Mouse (Mus musculus): Measurements from ENCODE around the gene Cbx1. TPM values are rescaled to one million over a fixed set of nuclear protein-coding genes. Genes with fewer than 3 reads are reported as not detected.

The Cbx1 gene
- total RNA-seq, 2 experiments from 2014 or later: 33.3 to 34.3 TPM

DNA sequence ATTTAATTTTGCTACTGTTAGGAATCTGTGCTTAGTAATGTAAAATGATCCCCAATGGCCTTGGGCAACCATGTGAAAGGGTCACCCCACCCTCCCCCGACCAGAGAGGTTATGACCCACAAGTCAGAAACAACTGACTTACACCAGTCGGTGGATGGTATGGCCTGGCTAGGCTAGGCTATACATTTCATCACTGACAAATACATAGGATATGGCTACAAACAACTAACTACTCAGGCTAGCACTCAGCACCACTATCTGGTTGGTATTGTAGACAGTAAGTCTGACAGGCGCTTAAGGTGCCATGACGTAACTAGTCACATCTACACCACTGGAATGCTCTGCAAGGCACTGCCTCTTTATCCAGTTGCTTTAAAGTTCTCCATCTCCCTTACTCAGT is 24.5 kb downstream of the Cbx1 start:
- DNase-seq: no peak
- intact Hi-C loops (cut with DNase I): no loop called here

DNA sequence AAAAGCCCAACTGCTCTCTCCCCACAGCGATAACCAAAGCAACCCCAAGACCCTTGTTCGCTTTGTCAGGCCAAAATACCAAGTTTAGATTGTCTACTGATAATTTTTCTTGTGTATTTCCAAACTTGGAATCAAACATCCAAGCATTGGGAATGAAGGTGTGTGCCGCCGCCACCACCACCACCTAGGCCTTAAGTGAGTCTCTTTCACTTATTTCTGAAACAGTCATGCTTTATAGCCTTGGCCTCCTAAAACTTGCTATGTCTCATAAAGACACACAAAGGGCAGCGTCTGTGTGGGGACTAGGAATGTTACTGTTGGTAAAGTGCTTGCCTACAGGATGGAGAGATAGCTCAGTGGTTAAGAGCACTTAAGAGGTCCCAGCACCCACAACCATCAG is 25.0 kb downstream of the Cbx1 start:
- intact Hi-C loops (cut with DNase I): no loop called here
- DNase-seq: no peak

DNA sequence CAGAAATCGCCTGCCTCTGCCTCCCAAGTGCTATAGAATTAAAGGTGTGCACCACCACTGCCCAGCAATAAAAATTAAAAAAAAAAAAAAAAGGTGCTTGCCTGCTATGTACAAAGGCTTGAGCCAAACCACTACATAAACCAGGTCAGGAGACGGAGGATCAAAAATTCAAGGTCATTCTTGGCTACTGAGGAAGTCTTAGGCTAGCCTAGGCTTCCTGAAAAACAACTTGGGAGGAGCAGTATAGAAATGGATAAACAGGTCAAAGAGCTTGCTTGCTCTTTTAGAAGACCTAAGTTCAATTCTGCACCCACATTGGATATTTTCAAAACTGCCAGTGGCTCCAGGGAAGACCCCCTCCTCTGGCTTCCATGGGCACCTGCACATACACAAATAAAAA is 25.5 kb downstream of the Cbx1 start:
- no peak for DNase-seq
- intact Hi-C loops (cut with DNase I): no loop called here

DNA sequence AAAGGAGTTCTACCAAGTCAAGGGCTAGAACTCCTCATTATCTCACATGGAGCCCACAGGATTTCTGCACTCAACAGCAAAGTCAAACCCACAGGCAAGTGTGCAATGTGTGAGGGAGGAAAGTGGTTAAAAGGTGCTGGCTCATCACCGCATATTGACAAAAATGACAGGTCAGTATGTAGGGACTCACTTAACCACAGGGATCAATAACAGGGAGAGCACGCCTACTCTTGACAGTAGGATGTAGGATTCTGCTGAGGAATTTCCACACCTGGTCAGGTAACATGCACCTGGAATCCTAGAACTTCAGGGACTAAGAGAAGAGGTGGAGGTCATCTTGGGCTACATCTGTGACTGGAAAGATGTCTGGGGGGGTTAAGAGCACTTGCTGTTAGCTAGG is 27.0 kb downstream of the Cbx1 start:
- no peak for DNase-seq
- intact Hi-C loops (cut with DNase I): no loop called here

DNA sequence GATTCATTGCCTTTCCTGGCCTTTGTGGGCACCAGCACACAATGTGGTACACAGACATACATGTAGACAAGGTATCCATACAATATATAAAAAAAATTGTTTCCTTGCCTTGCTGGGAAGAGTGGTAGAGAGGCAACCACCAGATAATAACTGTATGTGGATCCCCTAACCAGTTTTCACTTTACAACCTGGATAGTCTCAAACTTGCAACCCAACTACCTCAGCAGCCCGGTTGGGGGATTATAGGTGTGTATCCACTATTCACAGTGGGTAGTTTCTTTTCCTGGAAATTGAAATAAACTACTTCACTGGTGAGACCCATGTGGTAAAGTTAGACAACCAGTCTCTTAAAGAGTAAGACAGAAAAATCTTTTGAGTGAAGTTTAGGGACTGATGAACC is 27.6 kb downstream of the Cbx1 start:
- intact Hi-C loops (cut with DNase I): no loop called here
- no peak for DNase-seq

DNA sequence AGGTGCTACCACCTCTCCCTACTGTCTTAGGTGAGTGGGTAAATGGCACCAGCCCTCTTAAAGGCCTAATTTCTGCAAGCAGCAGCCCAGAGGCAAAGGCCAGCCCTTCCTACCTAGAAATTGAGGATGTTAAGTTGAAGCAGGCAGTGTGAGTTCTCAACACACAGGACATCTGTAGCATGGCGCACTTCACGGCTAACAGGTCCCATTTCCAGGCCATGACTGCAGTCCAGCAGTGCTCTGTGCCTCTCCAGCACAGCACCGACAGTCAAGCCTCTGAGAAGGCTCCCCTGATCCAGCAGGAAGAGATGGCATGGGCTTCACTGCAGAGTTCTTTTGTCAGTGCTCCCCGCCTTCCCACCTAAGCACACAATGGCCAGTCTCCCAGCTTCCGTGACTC is 28.1 kb downstream of the Cbx1 start:
- intact Hi-C loops (cut with DNase I): no loop called here
- DNase-seq: no peak

DNA sequence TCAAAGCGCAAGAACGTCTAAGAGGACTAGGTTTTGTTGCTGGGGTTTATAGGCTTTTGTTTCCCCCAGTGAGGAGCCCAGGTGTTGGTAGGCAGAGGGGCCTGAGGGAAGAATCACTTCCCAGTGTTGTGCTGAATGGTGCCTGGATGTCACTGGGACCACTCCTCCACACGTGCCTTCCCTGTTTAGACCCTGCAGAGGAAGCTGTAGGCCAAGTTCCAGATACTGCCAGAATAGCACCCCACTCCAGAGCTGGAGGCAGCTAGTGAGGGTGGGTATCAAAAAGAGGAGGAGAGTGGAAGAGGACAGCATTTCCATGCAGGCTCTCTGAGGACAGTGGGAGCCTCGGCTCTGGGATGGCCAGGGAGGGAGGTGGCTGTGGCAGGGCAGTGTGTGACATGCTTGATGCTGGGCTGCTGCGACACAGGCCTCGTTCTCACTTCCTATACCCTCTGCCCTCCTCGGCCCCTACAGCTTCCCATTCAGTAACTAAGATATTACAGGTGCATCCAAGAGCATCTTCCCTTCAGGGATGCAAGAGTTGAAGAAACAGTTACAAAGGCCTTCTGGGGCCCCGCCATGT is 29.3 kb downstream of the Cbx1 start:
- no peak for DNase-seq
- intact Hi-C loops (cut with DNase I): no loop called here

DNA sequence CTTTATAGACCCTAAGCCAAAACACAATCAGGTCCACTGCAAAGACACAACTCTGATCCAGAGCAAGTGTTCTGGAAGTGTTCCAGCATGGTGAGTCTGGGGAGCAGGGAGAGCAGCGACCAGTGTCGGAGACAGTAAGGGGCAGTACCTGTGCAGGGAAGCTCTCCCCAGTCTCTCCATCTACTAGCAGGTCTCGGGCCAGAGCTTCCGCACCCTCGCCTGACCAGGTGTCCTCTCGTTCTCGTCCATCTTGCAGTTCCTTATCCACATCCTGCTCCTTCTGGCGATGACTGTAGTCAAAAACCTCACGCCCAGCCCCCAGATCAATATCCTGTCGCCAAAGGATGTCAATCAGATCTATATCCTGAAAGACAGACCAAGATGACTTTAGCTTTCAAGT is 33.0 kb downstream of the Cbx1 start:
- DNase-seq: no peak
- intact Hi-C loops (cut with DNase I): no loop called here

DNA sequence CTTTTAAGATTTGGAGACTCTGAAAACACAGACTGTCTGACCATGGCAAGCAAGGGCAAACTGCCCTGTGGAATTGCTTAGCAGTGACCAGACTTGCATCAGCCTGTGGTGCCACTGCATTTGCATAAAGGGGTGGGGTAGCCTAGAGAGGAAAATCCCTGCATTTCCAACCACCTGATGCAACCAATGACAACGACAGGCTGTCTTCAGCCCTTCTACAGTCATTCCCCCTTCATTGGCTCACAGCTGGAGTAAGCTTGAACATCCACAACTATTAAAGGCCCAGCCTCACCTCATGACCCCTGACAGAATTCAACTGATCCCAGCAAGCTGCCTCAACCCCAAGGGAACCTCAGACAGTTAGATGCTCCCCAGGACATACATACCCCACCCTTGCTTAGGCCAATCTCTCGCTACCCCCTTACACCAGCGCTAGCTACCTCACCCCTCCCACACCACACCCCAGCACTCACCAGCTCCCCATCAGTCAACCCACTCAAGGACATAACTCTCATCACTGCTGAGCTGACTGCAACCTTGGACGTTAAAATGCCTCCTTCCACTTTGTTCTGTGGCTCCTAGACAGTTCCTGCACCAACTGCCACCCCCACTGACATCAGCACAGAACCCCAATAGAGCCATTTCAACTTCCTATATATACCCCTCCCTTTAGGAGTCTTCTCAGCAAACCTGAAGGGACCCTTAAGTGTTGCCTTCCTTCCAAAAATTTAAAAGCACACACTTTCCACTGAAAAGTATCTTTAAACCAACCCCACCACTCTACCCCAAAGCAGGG is 33.9 kb downstream of the Cbx1 start:
- intact Hi-C loops (cut with DNase I): no loop called here
- no peak for DNase-seq

DNA sequence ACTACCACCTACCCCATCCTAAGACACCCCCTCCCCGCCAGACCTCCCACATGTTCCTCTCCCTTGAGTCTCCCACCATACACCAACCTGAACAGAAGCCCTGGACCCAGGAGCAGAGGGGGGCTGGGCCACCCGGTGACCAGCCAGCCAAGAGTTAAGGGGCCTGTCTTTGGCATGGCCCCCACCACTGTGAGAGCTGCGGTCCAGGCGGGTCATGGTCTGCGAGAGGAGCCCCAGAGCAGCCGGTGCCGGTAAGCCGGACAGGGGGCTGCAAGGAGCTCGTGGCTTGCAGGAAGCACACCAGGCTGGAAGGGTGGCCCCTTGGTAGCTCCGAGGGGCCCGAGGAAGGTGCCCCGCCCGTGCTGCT is 34.5 kb downstream of the Cbx1 start:
- intact Hi-C loops (cut with DNase I): no loop called here

DNA sequence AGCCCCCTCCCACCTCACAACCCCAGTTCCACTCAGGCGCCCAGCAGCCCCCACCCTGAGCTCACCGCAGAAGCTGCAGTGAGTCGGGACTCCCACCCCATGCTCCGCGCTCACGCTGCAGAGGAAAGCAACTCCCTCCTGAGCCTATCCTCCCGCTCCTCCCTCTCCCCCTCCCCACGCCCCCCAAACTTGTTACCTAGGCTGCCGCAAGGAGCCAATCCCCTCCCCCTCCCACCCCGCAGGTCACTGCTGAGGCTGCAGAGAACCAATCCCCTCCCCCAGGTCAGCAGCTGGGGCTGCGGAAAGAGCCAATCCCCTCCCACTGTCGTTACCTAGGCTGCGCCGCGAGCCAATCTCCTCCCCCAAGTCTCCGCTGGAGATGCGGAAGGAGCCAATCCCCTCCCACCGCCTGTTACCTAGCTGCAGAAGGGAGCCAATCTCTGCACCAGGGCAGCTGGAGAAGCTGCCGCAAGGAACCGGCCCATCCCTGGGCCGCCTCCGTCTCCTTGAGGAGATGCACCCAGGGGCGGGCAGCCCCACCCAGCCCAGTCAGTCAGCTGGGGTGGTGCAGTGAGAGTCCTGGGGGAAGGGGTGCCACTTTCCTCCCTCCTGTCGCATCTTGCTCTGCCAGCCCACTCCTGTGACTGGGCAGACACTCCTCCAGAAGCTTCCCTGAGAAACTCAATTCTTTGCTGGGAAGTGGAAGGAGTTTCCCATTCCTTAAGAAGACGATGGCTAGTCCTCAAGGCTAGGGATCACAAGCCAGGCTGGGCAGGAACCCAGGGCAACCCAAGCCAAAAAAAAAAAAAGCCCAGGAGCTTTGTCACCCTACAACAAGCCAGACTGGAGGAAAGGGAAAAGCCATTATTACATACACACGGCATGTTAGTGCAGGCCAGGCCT is 35.2 kb downstream of the Cbx1 start:
- intact Hi-C loops (cut with DNase I): no loop called here
- DNase-seq: peak; percentile 73 to 80

More for the DNA sequence above, 34.5 kb downstream of the Cbx1 start:
- DNase-seq: peak in 1 of 2 experiments; percentile 21

DNA sequence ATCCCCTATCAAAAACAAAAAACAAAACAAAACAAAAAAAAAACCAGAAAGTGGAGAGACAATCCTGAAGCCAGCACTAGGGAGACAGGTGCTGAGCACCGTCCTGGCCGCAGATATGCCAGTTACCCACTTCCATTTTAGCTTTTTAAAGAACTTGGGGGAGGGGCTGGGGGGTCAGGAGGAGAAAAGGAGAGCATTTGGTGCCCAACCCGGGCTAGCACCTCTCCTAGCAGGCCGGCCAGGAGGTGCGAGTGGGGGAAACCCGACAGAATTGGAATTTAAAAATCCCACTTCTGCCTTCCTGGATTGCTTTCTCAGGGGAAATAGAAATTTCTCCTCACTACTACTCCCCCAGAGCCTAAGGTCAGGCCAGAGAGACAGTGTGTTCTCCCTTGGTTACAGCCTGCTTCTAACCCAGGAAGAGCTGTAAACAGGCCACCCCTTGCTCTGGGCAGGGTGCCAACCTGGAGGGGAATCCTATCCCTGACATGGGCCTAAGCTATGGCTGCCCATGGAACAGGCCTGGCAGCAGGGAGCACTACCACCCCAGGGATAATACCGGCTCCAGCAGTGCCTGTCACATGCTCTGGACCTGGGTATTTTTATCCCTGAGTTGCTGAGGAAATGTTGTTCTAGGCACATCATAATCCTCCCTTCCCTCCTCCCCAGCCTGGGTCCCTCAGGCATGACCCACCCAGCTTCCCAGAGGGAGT is 36.0 kb downstream of the Cbx1 start:
- DNase-seq: peak; percentile 76 to 88
- intact Hi-C loops (cut with DNase I): no loop called here

DNA sequence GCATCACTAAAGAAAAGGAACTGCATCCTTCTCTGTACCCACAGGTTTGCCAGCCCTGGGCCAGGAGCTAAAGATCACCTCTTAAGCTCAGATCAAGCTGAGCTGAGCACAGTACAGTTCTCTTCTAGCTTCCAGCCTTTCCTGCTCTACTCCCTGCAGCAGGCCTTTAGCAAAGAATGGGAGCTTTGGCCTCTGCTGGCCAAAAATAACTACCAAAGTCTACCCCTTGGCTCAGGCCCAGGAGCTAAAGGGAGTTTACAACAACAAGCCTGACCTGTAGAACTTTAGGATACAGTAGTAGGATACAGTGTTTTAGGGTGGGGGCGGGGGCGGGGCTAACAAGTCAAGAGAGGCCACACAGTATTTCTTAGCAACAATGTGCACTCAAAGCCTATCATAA is 37.6 kb downstream of the Cbx1 start:
- intact Hi-C loops (cut with DNase I): loop anchor here (2.0 kb wide), 1 partner anchor 34 kb away; no protein-coding TSS in a partner anchor
- peak in 1 of 2 experiments; percentile 25 for DNase-seq

DNA sequence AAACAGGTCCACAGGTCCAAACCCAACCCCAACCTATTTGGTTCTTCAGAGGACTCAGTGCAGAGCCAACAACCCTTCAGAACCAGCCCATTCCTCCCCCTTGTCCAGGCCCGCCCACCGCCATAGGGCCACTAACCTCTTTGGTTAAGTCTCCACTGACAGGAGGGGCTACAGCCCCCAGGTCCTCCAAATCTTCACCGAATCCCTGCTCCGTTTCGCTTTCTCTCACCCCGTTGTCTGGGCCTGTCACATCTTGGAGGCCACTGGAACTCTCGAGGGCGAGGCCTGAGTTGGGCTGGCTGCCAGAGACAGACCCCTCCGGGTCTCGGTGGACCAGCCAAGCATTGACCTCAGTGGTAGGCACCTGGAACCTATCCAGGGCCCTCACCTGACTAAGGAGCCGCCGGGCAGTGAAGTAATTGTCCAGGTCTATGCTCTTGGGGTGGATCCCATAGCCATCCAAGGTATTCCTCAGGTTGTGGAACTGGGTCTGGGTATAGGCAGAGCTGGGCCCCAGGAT is 38.2 kb downstream of the Cbx1 start:
- peak in 1 of 2 experiments; percentile 28 for DNase-seq
- intact Hi-C loops (cut with DNase I): loop anchor here (2.0 kb wide), 1 partner anchor 34 kb away; no protein-coding TSS in a partner anchor

DNA sequence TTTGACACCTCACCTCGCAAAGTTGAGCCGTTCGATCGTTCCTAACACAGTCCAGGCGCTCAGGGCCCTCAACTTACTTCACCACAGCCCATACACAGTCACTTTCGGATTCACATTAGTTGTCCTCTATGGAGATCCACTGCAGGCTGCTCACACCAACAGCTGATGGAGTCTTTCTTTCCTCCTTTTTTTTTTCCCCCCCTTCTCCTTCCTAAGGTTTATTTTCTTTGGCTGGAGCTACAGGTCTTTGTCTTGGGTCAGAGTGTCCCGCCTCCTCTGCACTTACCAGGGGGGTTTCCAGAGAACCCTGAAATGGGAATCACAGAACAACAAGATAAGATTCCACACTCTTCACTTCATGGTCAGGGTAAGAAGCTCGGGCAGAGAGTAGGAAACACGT is 39.0 kb downstream of the Cbx1 start:
- intact Hi-C loops (cut with DNase I): loop anchor here (2.0 kb wide), 1 partner anchor 33 kb away; no protein-coding TSS in a partner anchor
- no peak for DNase-seq

DNA sequence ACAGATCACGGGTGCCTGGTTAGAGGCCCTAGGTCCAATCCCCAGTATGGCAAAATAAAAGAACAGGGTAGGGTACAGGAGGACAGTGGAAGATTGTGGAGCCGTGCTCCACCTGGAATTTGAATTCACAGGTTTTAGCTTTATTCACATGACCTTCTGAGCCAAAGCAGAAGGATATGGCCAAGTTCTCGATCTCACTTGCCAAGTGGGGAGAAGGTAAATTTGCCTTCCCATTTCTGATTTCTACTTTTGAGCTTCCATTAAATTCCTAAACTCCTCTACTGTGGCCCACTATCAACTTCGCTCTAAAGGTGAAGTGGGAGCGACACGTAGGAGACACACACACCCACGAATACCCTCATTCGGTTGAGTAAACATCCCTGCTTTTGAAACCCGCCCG is 40.0 kb downstream of the Cbx1 start:
- intact Hi-C loops (cut with DNase I): no loop called here
- DNase-seq: no peak

DNA sequence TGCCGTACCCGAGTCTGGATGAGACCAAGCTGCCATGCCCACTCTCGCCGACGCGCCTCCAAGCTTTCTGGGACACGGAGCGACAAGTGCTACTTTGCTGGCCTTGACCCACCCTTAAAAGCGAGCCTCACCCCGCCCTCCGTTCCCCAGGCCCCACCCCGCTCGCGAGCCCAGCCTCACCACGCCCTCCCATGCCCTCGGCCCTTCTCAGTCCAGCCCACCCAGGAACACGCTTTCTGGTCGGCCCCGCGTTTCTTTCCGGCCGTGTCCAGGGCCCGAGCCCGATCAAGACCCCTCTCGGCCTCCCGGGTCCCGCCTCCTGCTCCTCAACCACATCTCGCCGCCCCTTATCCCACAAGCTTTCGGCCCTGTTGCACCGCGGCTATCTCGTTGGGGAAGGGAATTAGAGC is 40.5 kb downstream of the Cbx1 start:
- intact Hi-C loops (cut with DNase I): no loop called here
- DNase-seq: peak; percentile 87 to 90

DNA sequence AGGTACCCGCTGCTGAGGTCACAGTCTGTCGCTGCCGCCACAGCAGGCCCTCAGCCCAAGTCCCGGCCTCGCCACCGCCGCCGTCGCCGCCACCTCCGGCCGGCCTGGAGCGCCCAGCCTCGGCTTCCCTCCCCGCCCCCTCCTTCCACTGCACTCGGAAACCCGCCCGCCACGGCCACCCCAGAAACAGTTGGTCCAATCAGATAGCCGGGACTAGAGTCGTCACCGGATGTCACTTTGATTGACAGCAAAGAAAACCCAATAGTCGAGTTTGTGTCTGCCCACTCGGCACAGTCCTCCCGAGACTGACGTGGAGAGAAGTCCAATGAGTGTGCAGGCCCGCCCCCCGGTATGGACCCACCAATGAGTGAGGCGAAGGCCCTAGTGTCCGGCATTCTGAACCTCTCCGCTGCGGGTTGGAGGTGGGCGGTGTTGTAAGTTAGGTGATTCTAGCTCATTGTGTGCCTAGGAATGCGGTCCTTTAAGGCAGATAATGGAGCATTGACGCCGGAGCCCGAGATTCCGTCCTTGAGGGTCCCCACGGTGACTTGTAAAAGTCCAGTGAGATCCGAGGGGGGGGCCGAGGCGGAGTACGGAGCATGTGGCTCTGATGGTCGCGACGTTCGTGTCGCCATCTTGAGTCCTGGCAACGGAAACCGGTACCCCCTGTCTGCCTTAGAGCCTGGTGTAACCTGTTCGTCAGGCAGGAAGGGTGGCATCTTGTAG is 41.0 kb downstream of the Cbx1 start, which contains the start of gene Nfe2l1:
Nfe2l1 (minus strand) TSS at position 156 of the 726 bp plus-strand sequence.
- intact Hi-C loops (cut with DNase I): no loop called here
- DNase-seq: peak; percentile 93 to 98

DNA sequence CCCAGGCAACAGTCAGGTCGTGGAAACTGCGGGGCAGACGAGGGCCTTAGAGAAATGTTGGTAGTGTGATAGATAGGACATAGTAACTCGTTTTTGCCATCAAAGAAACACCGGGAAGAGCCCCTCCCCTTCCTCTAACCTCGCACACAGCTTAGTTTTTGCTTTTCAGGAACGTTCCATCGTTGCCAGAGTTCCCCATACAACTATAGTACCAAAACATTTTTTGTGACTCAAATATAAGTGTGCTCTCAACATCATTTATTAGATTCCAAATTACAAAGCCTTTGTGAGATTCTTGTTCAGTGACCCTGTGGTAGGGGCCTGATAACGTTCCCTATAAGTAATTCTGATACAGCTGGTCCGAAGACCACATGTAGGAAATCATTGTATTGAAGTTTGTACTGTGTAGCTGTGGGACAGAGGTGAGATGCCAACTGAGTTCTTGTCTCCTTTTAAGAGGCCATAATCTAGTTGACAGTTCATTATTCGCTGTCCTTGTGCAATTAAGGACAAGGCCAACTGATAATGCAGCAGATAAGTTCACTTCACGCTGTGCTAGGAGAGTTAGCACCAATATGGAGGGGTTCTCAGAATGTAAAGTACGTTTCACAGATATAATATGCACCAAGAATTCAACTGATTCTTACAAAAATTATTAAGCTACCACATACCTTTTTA is 41.8 kb downstream of the Cbx1 start:
- no peak for DNase-seq
- intact Hi-C loops (cut with DNase I): no loop called here
